In genomic region chr3:68542944-68543501, GRCm38 (mm10) we compare ENCODE assay signal across 8 mouse cellular contexts.
A peak's percentile ranks its signal among the peaks of the same experiment; 100 is the strongest.
DNase-seq lines count a peak whose midpoint lies in the region; ATAC-seq and TF ChIP-seq lines count a peak whose summit lies in the region.

No protein-coding gene starts in this region.

- no peaks in the 10 kb centered on the region for H3K36me3 ChIP-seq in CH12.LX (replicated peaks in 1 of 2; ENCODE audit: control insufficient read depth in 1 of 2, insufficient read depth in 1 of 2, low read length in 1 of 2)
- H3K36me3 ChIP-seq in erythroblast, embryonic 14.5 days (ENCODE audit: control insufficient read depth), result no peaks in the 10 kb centered on the region
- H3K36me3 ChIP-seq in heart, embryonic 13.5 days, result no peaks in the 10 kb centered on the region; the same call in 1 of the 2 replicates
- H3K36me3 ChIP-seq in kidney, embryonic 16.5 days (ENCODE audit: insufficient read depth, low read length), result no peaks in the 10 kb centered on the region
- no peaks in the 10 kb centered on the region for H3K36me3 ChIP-seq in limb, embryonic 14.5 days (ENCODE audit: control insufficient read depth, insufficient read depth, low read length)
- no peaks in the 10 kb centered on the region for H3K36me3 ChIP-seq in midbrain, embryonic 15.5 days (replicated peaks)
- H3K36me3 ChIP-seq in testis, adult 2 months (ENCODE audit: control insufficient read depth, insufficient read depth, low read length), result no peaks in the 10 kb centered on the region

- H3K4me3 ChIP-seq in CH12.LX (replicated peaks in 1 of 3; ENCODE audit: low read depth in 2 of 3, low read length in 2 of 3, poor library complexity in 1 of 3), result peak overlapping the region in 1 of 3 experiments; percentile 47
- peak overlapping the region; percentile 18 for H3K4me3 ChIP-seq in erythroblast, embryonic 14.5 days (replicated peaks)
- peak overlapping the region; percentile 47 for H3K4me3 ChIP-seq in heart, embryonic 13.5 days
- peak overlapping the region; percentile 36 for H3K4me3 ChIP-seq in kidney, embryonic 16.5 days (ENCODE audit: low read length)
- 0 out of 2 replicates have a peak overlapping the region, but pooled peaks have one; percentile 19 for H3K4me3 ChIP-seq in limb, embryonic 14.5 days (replicated peaks; ENCODE audit: low read length)
- peak overlapping the region; percentile 21; the same call in 1 of the 2 replicates for H3K4me3 ChIP-seq in midbrain, embryonic 15.5 days
- H3K4me3 ChIP-seq in testis, adult 2 months (ENCODE audit: control insufficient read depth, low read depth, low read length), result no peak overlapping the region

- no peak overlapping the region for H3K9ac ChIP-seq in CH12.LX (ENCODE audit: insufficient read depth, low read depth)
- H3K9ac ChIP-seq in heart, embryonic 13.5 days, result peak overlapping the region; percentile 69
- H3K9ac ChIP-seq in kidney, embryonic 16.5 days (replicated peaks; ENCODE audit: low read length), result no peak overlapping the region
- H3K9ac ChIP-seq in limb, embryonic 14.5 days (ENCODE audit: low read depth, low read length, severe bottlenecking), result no peak overlapping the region
- no peak overlapping the region for H3K9ac ChIP-seq in midbrain, embryonic 15.5 days

- in situ Hi-C loops in CH12.LX (cut with MboI; ENCODE audit: low pct_ligation_motif_present, low pct_unique_long_range_greater_than_20kb, low sequenced_read_pairs), result loop anchor here (5.0 to 25.0 kb wide), 2 partner anchors 486 to 931 kb away; no protein-coding TSS in a partner anchor

- peak; percentile 77 for DNase-seq in CH12.LX (ENCODE audit: extremely low read depth)
- DNase-seq in brain, embryonic 18.5 days (ENCODE audit: low read depth, low spot score), result peak; percentile 16
- peak; percentile 38 for DNase-seq in limb, embryonic 14.5 days (ENCODE audit: low spot score)

- ATAC-seq in heart, embryonic 13.5 days (ENCODE audit: extremely low read depth, insufficient number of reproducible peaks, low FRiP score, low TSS enrichment), result peak; percentile 63
- peak; percentile 91 for ATAC-seq in kidney, embryonic 16.5 days (ENCODE audit: low FRiP score, low TSS enrichment)
- ATAC-seq in limb, embryonic 14.5 days (ENCODE audit: low FRiP score, low read depth), result 0 out of 2 replicates have a peak, but pooled peaks have one; percentile 50
- ATAC-seq in midbrain, embryonic 15.5 days (replicated peaks), result peak; percentile 74

- H3K4me2 ChIP-seq in CH12.LX (ENCODE audit: insufficient read depth, low read depth, poor library complexity, severe bottlenecking), result peak overlapping the region; percentile 85
- peak overlapping the region; percentile 68 for H3K4me2 ChIP-seq in heart, embryonic 13.5 days
- H3K4me2 ChIP-seq in kidney, embryonic 16.5 days (replicated peaks; ENCODE audit: low read depth, low read length), result peak overlapping the region; percentile 51
- H3K4me2 ChIP-seq in limb, embryonic 14.5 days (replicated peaks; ENCODE audit: low read depth, low read length, severe bottlenecking), result peak overlapping the region; percentile 45
- peak overlapping the region; percentile 46 for H3K4me2 ChIP-seq in midbrain, embryonic 15.5 days

- TF ChIP-seq CTCF in CH12.LX (conservative IDR thresholded peaks at IDR 0.05 in 1 of 2, IDR thresholded peaks at IDR 0.05 in 1 of 2; ENCODE audit: low read depth in 2 of 2, low read length in 2 of 2), result peak in 1 of 2 experiments; percentile 84; a peak in 3 of 4 replicates
- 0 out of 2 replicates have a peak, but pooled peaks have one; percentile 18 for TF ChIP-seq CTCF in testis, adult 2 months (IDR thresholded peaks at IDR 0.05; ENCODE audit: control insufficient read depth, insufficient read depth, insufficient replicate concordance, low read depth, low read length)

- WGBS in heart, embryonic 13.5 days, result 4% methylated on average over 7 of the region's 7 CpGs
- WGBS in kidney, embryonic 16.5 days, result 9% methylated on average over 7 of the region's 7 CpGs
- 6% methylated on average over 7 of the region's 7 CpGs for WGBS in limb, embryonic 14.5 days
- WGBS in midbrain, embryonic 15.5 days, result 2% methylated on average over 7 of the region's 7 CpGs

- no peak overlapping the region for H3K27ac ChIP-seq in CH12.LX (ENCODE audit: insufficient read depth, low read depth)
- no peak overlapping the region for H3K27ac ChIP-seq in heart, embryonic 13.5 days (replicated peaks)
- no peak overlapping the region for H3K27ac ChIP-seq in kidney, embryonic 16.5 days (ENCODE audit: low read length)
- H3K27ac ChIP-seq in limb, embryonic 14.5 days (replicated peaks; ENCODE audit: low read depth, low read length), result no peak overlapping the region
- H3K27ac ChIP-seq in midbrain, embryonic 15.5 days, result no peak overlapping the region
- no peak overlapping the region for H3K27ac ChIP-seq in testis, adult 2 months (ENCODE audit: control insufficient read depth, insufficient read depth, low read depth, low read length)

- no peak for TF ChIP-seq POLR2A in CH12.LX (IDR thresholded peaks at IDR 0.05; ENCODE audit: low read depth, low read length)
- TF ChIP-seq POLR2A in limb, embryonic 14.5 days (IDR thresholded peaks at IDR 0.05; ENCODE audit: borderline replicate concordance, extremely low read depth, insufficient read depth, insufficient read length), result no peak
- no peak for TF ChIP-seq POLR2A in testis, adult 2 months (IDR thresholded peaks at IDR 0.05; ENCODE audit: control insufficient read depth, low read depth, low read length)

- dilution Hi-C loops in CH12.LX (cut with MboI; ENCODE audit: extremely low pct_ligation_motif_present, extremely low pct_unique_long_range_greater_than_20kb, low sequenced_read_pairs), result no loop called here

- H3K79me2 ChIP-seq in CH12.LX (replicated peaks; ENCODE audit: control insufficient read depth, extremely low read depth, insufficient read depth, poor library complexity, severe bottlenecking), result no peaks in the 10 kb centered on the region

- H3K4me1 ChIP-seq in CH12.LX (ENCODE audit: control insufficient read depth in 1 of 2, insufficient read depth in 2 of 2), result peaks cover 2 to 12% of the 10 kb centered on the region in 2 experiments; a peak in 2 of 4 replicates
- H3K4me1 ChIP-seq in erythroblast, embryonic 14.5 days (ENCODE audit: control insufficient read depth), result peaks cover 10% of the 10 kb centered on the region
- H3K4me1 ChIP-seq in heart, embryonic 13.5 days, result peaks cover 42% of the 10 kb centered on the region
- H3K4me1 ChIP-seq in kidney, embryonic 16.5 days (ENCODE audit: insufficient read depth, low read length), result peaks cover 13% of the 10 kb centered on the region; the same call in 1 of the 2 replicates
- 0 out of 2 replicates have a peak, but pooled peaks cover 3% of the 10 kb centered on the region for H3K4me1 ChIP-seq in limb, embryonic 14.5 days (ENCODE audit: control insufficient read depth, insufficient read depth, low read length)
- H3K4me1 ChIP-seq in midbrain, embryonic 15.5 days, result peaks cover 8% of the 10 kb centered on the region; the same call in 1 of the 2 replicates
- H3K4me1 ChIP-seq in testis, adult 2 months (ENCODE audit: control insufficient read depth, insufficient read depth, low read length), result no peaks in the 10 kb centered on the region

- H3K9me3 ChIP-seq in CH12.LX (replicated peaks; ENCODE audit: low read length), result no peaks in the 10 kb centered on the region
- H3K9me3 ChIP-seq in erythroblast, embryonic 14.5 days (ENCODE audit: control insufficient read depth, low read length), result no peaks in the 10 kb centered on the region
- H3K9me3 ChIP-seq in heart, embryonic 13.5 days, result no peaks in the 10 kb centered on the region
- H3K9me3 ChIP-seq in kidney, embryonic 16.5 days (ENCODE audit: low read length), result no peaks in the 10 kb centered on the region
- no peaks in the 10 kb centered on the region for H3K9me3 ChIP-seq in limb, embryonic 14.5 days (ENCODE audit: control insufficient read depth, low read length)
- H3K9me3 ChIP-seq in midbrain, embryonic 15.5 days, result no peaks in the 10 kb centered on the region

- TF ChIP-seq RAD21 in CH12.LX (IDR thresholded peaks at IDR 0.05; ENCODE audit: low read depth, low read length), result peak; percentile 92

- no peaks in the 10 kb centered on the region for H3K27me3 ChIP-seq in CH12.LX (replicated peaks)
- no peaks in the 10 kb centered on the region for H3K27me3 ChIP-seq in erythroblast, embryonic 14.5 days (ENCODE audit: control insufficient read depth)
- H3K27me3 ChIP-seq in heart, embryonic 13.5 days (replicated peaks), result no peaks in the 10 kb centered on the region
- no peaks in the 10 kb centered on the region for H3K27me3 ChIP-seq in kidney, embryonic 16.5 days (ENCODE audit: insufficient read depth, low read length)
- H3K27me3 ChIP-seq in limb, embryonic 14.5 days (ENCODE audit: control insufficient read depth, insufficient read depth, low read length), result no peaks in the 10 kb centered on the region
- no peaks in the 10 kb centered on the region for H3K27me3 ChIP-seq in midbrain, embryonic 15.5 days (replicated peaks)
- H3K27me3 ChIP-seq in testis, adult 2 months (ENCODE audit: control insufficient read depth, insufficient read depth, low read length), result no peaks in the 10 kb centered on the region

- TF ChIP-seq EP300 in CH12.LX (IDR thresholded peaks at IDR 0.05; ENCODE audit: low read length), result no peak

TF ChIP-seq in CH12.LX, 34 proteins besides CTCF, POLR2A, EP300 and RAD21:
- TF ChIP-seq USF1 (IDR thresholded peaks at IDR 0.05; ENCODE audit: low read depth, low read length) (no peak), JUND (conservative IDR thresholded peaks at IDR 0.05; ENCODE audit: low read depth, low read length) (0 out of 2 replicates have a peak, but pooled peaks have one; percentile 27), JUN (IDR thresholded peaks at IDR 0.05; ENCODE audit: insufficient read depth, low read depth, low read length) (no peak), USF2 (conservative IDR thresholded peaks at IDR 0.05; ENCODE audit: low read depth, low read length) (no peak), POLR2AphosphoS2 (IDR thresholded peaks at IDR 0.05; ENCODE audit: low read depth, low read length) (no peak), MAZ (IDR thresholded peaks at IDR 0.05; ENCODE audit: low read depth, low read length) (peak; percentile 82; the same call in 1 of the 2 replicates), PAX5 (IDR thresholded peaks at IDR 0.05; ENCODE audit: low read length) (no peak), IRF4 (IDR thresholded peaks at IDR 0.05; ENCODE audit: low read depth, low read length) (peak; percentile 63), SMC3 (IDR thresholded peaks at IDR 0.05; ENCODE audit: low read depth, low read length) (peak; percentile 72), MAFK (IDR thresholded peaks at IDR 0.05; ENCODE audit: insufficient replicate concordance, low read length) (no peak)

Comparison
In these comparisons a context has a peak if more than half of its experiments do, and no peak if none do; other contexts are left out.
1. DNase-seq: peak in every context shown above with its lines; median percentile 77 in CH12.LX; 38 in limb, embryonic 14.5 days; 16 in brain, embryonic 18.5 days.